Mouse (Mus musculus) layer of hippocampus, adult 9-11 months (tissue): ENCODE results near the gene Aes.

Experiments
- DNase-seq: peaks from one replicate; pipeline ENCODE4 v3.0.0; 2022

The Aes gene

DNA sequence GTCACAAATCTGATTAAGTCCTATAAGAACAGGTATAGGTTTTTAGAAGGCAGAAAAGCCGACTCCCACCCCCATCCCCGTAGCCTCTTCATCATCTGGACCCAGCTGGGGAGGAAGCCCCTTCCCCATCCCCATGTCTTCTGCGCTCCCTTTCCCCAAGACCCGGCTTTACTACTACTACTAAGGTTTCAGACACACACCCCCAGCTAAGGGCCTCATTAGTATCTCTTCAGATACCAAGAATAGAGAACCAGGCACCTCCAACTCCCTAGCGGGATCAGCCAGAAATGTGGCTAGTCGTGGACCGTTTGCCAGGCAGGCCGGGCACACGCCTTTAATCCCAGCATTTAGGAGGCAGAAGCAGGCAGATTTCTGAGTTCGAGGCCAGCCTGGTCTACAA lies 40.8 kb downstream of the Aes start:
- no peak for DNase-seq

DNA sequence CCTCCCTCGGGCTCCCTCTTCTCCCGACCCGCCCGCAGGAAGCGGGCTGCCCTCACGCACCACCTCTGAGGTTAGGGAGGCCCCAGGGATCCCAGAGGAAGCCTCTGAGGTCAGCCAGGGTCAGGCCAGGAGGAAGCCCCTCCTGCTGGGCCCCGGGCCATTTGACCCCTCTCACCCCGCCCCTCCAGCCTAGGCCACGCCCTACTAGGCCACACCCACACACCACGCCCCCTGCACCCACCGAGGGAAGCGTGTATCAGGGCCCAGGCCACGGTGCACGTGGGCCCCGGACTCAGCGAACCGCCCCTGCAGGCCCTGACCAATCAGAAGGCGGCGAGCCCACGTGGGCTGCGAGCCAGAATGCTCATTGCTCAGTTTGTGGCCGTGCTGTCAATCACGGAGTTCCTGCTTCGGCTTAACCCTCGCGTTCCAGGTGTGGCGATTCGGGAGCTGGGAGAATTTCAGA lies 41.5 kb downstream of the Aes start, which contains the start of gene Tle6:
Gene Tle6 (minus strand): TSS at position 336 of the 466 bp plus-strand sequence.
- DNase-seq, result peak; percentile 95

- DNase-seq, result no peak
These were observed 42.2 kb downstream of the Aes start for GRCm38 (mm10) chr10:81601396-81601905.

- DNase-seq, result no peak
These were observed 43.5 kb downstream of the Aes start for GRCm38 (mm10) chr10:81602741-81603151.

DNA sequence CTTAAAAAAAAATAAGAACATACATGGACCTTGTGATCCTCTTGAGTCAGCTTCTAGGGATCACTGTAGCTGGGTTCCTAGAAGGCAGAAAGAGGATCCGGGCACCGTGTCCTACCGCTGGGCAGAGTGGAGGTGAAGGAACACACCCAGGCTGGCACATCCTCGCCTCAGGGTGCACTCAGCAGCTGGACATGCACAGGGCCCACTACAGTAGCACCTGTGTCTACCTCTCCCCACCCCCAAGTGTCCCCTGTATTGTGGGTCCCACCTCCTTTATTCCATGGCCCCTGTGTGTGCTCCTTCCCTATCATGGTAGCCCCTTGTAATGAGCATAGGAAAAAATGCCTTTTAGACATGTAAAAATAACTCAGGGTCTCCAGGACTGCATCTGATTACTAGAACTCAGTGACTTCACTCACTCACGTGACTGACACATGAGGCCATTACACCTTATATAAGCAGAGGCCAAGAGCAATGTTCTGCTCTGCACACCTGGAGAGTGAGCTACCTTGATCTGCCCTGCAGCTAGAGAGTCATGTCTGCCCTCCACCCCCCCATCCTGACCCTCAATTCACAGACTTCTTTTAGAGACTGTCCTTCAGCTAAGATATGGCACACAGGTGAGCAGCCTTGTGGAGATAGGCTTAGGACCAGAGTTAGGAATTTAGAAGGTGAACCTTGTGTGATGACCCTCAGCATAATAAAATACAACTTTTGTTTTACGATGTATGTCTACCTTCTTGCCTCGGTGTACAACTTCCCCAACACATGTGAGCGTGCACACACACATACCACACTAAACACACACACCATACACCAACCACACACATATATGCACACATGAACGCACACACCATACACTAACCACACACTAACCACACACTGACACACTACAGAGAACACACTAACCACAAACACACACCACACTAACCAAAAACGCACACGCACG lies 45.0 kb downstream of the Aes start:
- no peak for DNase-seq

- peak; percentile 87 for DNase-seq
These were observed 45.8 kb downstream of the Aes start for GRCm38 (mm10) chr10:81604968-81605665.

DNA sequence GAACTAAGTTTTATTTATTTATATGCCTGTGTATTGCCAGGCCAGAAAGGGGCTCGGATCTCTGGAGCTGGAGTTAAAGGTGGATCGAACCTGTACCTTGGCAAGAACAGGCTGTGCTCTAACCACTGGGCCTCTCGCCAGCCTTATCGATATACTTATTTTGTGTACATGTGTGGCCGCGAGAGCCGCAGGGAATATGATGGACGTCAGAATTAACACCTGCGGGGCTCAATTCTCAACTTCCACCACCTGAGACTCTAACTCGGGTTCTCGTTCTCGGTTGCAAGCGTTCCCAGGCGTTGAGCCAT lies 46.3 kb downstream of the Aes start:
- DNase-seq, result no peak

DNA sequence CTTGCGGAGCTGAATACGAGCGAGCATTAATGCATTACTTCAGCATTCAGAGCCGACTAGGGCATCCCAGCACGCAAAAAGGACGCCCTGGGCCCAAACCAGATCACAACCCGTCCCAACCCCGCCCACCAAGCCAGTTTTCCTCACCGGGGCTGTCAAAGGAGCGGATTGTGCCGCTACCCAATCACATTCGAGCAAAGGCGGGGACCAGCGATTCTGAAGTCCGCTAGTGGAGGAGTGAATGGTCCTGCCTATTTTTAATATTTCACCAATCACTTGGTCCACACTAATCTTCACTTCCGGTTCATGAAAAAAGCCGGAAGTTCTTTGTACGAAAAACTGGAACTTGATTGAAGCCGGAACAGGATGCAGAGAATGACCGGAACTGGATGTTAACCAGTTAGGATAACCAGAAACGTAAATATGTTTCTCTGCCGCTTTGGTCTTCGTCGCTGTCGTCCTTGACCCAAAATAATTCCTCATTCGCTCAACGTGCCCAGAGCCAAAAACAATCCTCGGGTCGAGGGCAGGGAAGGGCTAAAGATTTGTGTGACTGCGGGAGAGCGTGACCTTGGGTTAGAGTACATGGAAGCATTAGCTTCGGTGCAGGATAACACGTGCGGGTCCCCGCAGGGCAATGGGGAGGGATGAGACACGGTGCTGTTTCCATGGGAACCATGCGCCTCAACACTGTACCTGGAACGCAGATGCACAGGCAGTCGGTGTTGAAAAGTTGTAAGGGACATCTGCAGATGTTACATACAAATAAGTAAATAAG lies 46.9 kb downstream of the Aes start, which contains the start of gene BC025920:
Gene BC025920 (plus strand): TSS at position 297 of the 778 bp plus-strand sequence.
- DNase-seq, result peak; percentile 98

DNA sequence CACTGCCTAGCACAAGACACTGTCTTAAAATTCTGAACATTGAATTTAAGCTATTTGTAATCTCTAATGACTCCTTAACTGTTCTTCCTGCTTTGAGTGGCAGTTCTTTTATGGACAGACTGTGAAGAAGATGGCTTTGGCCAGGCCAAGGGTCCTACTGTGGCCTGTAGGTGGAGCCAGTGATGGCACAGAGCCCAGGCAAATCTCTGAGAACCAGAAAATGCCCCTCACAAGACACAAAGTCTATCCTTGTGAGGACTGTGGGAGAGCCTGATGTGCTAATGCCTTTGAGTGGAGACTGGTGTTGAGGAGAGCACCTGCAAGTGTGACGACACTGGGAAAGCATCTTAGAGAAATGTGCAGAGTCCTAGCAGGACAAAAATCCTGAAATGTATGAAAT lies 49.0 kb downstream of the Aes start:
- no peak for DNase-seq

DNA sequence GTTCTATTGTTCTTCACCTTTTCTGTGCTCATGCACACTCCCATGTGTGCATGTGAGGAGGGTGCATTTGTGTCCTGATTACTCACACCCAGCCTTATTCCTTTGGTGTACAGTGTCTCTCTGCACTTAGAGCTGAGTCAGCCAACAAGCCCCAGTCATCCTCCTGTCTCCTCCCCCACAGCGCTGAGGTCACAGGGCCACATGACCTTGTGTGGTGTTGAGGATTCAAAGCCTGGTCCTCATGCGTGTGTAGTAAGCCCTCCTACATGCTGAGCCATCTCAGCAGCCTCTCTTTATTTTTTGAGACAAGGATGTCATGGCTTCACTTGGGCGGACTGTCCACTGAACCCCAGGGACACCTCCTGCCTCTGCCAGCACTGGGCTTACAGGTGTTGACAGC lies 53.5 kb downstream of the Aes start:
- DNase-seq, result no peak

- peak; percentile 81 for DNase-seq
These were observed 56.2 kb downstream of the Aes start for GRCm38 (mm10) chr10:81615486-81615885.
